Mouse (Mus musculus): ENCODE data around the gene Ly6g5b. TPM values are rescaled to one million over a fixed set of nuclear protein-coding genes. Genes with fewer than 3 reads are reported as not detected.
A peak's percentile ranks its signal among the peaks of the same experiment; 100 is the strongest.

The Ly6g5b gene
- polyA plus RNA-seq, 1 experiment: 3.1 TPM

DNA sequence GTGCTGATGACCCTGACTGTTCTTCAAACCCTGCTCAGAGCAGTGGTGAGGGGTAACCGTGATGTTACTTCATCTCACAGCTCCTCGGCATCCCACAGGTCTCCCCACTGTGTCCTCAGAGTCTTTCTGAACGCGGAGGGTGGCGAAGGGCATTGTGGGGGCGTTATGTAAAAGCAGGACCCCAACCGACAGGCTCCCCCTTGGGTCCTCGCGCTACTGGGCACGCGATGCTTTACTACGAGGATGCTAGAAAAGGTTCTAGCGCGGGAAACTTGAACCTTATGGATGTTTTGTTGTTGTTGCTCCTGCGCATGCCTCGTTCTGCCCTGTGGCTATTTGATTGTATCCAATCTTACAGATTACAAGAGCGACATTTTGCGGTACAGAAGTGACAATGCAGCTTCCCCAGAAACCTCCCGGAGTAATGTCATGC, 6.7 kb upstream of the Ly6g5b start, which contains the start of gene Csnk2b:
Gene Csnk2b, minus strand, starts transcription at position 183 of the 433 bp plus-strand sequence.
- no peak for TF ChIP-seq POLR2A (IDR thresholded peaks at IDR 0.05; ENCODE audit: control insufficient read depth, low read depth, low read length)
- TF ChIP-seq CTCF (IDR thresholded peaks at IDR 0.05; ENCODE audit: control insufficient read depth, insufficient read depth, insufficient replicate concordance, low read depth, low read length): no peak
- Histone ChIP-seq H3K36me3 (ENCODE audit: control insufficient read depth, insufficient read depth, low read length) (no peaks in the 10 kb centered on the region; the same call in none of the 2 replicates), H3K27me3 (ENCODE audit: control insufficient read depth, insufficient read depth, low read length) (no peaks in the 10 kb centered on the region)

DNA sequence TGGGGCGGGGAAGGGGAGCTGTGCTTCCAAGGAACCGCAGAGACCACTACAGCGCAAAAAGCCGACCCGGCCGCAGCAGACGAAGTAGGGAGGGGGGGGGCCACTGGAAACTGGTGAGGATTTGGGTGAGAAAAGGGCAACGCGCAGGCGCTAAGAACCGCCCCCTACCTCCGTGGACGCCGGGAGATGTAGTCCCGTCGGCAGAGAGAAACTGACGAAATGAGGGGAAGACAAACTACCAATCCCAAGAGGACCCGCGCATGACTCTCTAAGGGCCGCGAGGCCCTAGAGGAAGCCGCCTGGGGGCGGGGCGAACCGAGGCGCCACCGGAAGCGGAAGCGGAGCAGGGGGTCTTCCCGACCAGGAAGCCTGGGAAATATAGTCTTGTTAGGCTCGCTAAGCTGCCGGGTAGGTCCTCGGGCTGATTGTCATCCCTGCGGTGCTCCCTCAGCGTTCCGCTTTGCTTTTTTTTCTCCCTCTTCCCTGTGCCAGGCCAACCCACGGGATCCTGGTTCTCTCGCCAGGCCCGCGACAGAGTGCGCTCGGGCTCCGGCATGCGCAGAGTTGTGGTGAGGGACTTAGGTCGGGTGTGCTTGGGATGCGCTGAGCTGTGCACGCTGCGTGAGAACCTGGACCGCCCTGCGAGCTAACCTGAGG, 6.0 kb upstream of the Ly6g5b start, which contains the start of gene Gpank1:
Gene Gpank1, plus strand, starts transcription at position 313 of the 657 bp plus-strand sequence.
- H3K27ac ChIP-seq (ENCODE audit: control insufficient read depth, insufficient read depth, low read depth, low read length): peak within 1 kb of the TSS; percentile 97
- peaks cover 13% of the 10 kb centered on the region for H3K4me1 ChIP-seq (ENCODE audit: control insufficient read depth, insufficient read depth, low read length)
- H3K36me3 ChIP-seq (ENCODE audit: control insufficient read depth, insufficient read depth, low read length): no peaks in the 10 kb centered on the region; the same call in none of the 2 replicates
- TF ChIP-seq POLR2A (IDR thresholded peaks at IDR 0.05; ENCODE audit: control insufficient read depth, low read depth, low read length): peak; percentile 76
- no peak; the same call in 1 of the 2 replicates for TF ChIP-seq CTCF (IDR thresholded peaks at IDR 0.05; ENCODE audit: control insufficient read depth, insufficient read depth, insufficient replicate concordance, low read depth, low read length)
- peak within 1 kb of the TSS; percentile 96 for H3K4me3 ChIP-seq (ENCODE audit: control insufficient read depth, low read depth, low read length)
- no peaks in the 10 kb centered on the region for H3K27me3 ChIP-seq (ENCODE audit: control insufficient read depth, insufficient read depth, low read length)

More for the DNA sequence above, 6.7 kb upstream of the Ly6g5b start, which contains the start of gene Csnk2b:
- Histone ChIP-seq H3K27ac (ENCODE audit: control insufficient read depth, insufficient read depth, low read depth, low read length) (peak within 1 kb of the TSS; percentile 97), H3K4me3 (ENCODE audit: control insufficient read depth, low read depth, low read length) (peak within 1 kb of the TSS; percentile 96), H3K4me1 (ENCODE audit: control insufficient read depth, insufficient read depth, low read length) (peaks cover 19% of the 10 kb centered on the region)

DNA sequence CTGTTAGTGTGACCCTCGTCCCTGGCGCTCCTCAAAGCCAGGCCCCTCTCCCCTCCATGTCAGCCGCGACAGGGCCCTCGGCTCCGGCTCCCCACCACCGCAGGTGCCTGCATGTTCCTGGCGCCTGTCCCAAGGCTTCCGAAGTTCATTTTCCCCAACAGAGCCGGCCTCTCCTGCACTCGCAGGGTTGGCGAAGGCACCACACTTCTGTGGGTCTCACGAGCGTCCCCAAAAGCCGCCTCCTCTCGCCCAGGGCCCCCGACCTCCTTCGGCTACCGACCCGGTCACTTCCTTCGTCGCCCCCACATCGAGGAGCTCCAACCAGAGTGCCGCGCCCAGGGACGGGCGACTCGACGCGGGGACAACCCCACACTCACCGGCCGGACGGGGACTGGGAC, 5.5 kb upstream of the Ly6g5b start:
- H3K36me3 ChIP-seq (ENCODE audit: control insufficient read depth, insufficient read depth, low read length): no peaks in the 10 kb centered on the region; the same call in none of the 2 replicates
- no peak for TF ChIP-seq POLR2A (IDR thresholded peaks at IDR 0.05; ENCODE audit: control insufficient read depth, low read depth, low read length)
- no peak for TF ChIP-seq CTCF (IDR thresholded peaks at IDR 0.05; ENCODE audit: control insufficient read depth, insufficient read depth, insufficient replicate concordance, low read depth, low read length)
- peak overlapping the region; percentile 96 for H3K4me3 ChIP-seq (ENCODE audit: control insufficient read depth, low read depth, low read length)
- H3K27me3 ChIP-seq (ENCODE audit: control insufficient read depth, insufficient read depth, low read length): no peaks in the 10 kb centered on the region
- peak overlapping the region; percentile 79 for H3K27ac ChIP-seq (ENCODE audit: control insufficient read depth, insufficient read depth, low read depth, low read length)
- peaks cover 9% of the 10 kb centered on the region for H3K4me1 ChIP-seq (ENCODE audit: control insufficient read depth, insufficient read depth, low read length)

GRCm38 (mm10) chr17:35111774-35112173, 3.5 kb downstream of the Ly6g5b start:
- Histone ChIP-seq H3K4me1 (ENCODE audit: control insufficient read depth, insufficient read depth, low read length) (peaks cover 5% of the 10 kb centered on the region), H3K27ac (ENCODE audit: control insufficient read depth, insufficient read depth, low read depth, low read length) (no peak overlapping the region), H3K36me3 (ENCODE audit: control insufficient read depth, insufficient read depth, low read length) (no peaks in the 10 kb centered on the region), H3K4me3 (ENCODE audit: control insufficient read depth, low read depth, low read length) (no peak overlapping the region), H3K27me3 (ENCODE audit: control insufficient read depth, insufficient read depth, low read length) (no peaks in the 10 kb centered on the region)
- no peak for TF ChIP-seq POLR2A (IDR thresholded peaks at IDR 0.05; ENCODE audit: control insufficient read depth, low read depth, low read length)

- Histone ChIP-seq H3K4me3 (ENCODE audit: control insufficient read depth, low read depth, low read length) (no peak within 1 kb of the TSS), H3K27me3 (ENCODE audit: control insufficient read depth, insufficient read depth, low read length) (no peaks in the 10 kb centered on the region), H3K36me3 (ENCODE audit: control insufficient read depth, insufficient read depth, low read length) (no peaks in the 10 kb centered on the region), H3K4me1 (ENCODE audit: control insufficient read depth, insufficient read depth, low read length) (peaks cover 5% of the 10 kb centered on the region), H3K27ac (ENCODE audit: control insufficient read depth, insufficient read depth, low read depth, low read length) (no peak within 1 kb of the TSS)
- no peak for TF ChIP-seq CTCF (IDR thresholded peaks at IDR 0.05; ENCODE audit: control insufficient read depth, insufficient read depth, insufficient replicate concordance, low read depth, low read length)
- TF ChIP-seq POLR2A (IDR thresholded peaks at IDR 0.05; ENCODE audit: control insufficient read depth, low read depth, low read length): no peak
Observed at GRCm38 (mm10) chr17:35108097-35108496, 7.1 kb downstream of the Ly6g5b start, which contains the start of gene Ly6g5c. Ly6g5c (plus strand) TSS chr17:35108279.

DNA sequence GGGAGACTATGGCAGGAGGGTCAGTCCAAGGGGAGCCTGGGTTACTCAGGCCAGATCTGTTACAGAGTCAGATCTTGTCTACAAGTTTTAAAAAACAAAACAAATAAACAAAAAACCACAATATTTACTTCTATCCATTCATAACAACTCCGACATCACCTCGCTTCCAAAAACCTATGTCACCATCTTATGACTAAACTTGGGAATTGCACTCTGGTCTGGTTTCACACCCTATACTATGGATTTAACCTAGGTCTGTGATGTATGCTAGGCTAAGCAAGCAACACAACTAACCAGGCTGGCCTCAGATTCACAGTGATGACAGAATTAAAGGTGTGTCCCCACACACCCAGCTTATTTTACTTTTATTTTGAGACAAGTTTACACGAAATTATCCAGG, 8.7 kb downstream of the Ly6g5b start:
- Histone ChIP-seq H3K4me3 (ENCODE audit: control insufficient read depth, low read depth, low read length) (no peak overlapping the region), H3K27ac (ENCODE audit: control insufficient read depth, insufficient read depth, low read depth, low read length) (no peak overlapping the region), H3K27me3 (ENCODE audit: control insufficient read depth, insufficient read depth, low read length) (no peaks in the 10 kb centered on the region), H3K36me3 (ENCODE audit: control insufficient read depth, insufficient read depth, low read length) (no peaks in the 10 kb centered on the region; the same call in 1 of the 2 replicates), H3K4me1 (ENCODE audit: control insufficient read depth, insufficient read depth, low read length) (peaks cover 5% of the 10 kb centered on the region)
- no peak for TF ChIP-seq POLR2A (IDR thresholded peaks at IDR 0.05; ENCODE audit: control insufficient read depth, low read depth, low read length)
- TF ChIP-seq CTCF (IDR thresholded peaks at IDR 0.05; ENCODE audit: control insufficient read depth, insufficient read depth, insufficient replicate concordance, low read depth, low read length): no peak

DNA sequence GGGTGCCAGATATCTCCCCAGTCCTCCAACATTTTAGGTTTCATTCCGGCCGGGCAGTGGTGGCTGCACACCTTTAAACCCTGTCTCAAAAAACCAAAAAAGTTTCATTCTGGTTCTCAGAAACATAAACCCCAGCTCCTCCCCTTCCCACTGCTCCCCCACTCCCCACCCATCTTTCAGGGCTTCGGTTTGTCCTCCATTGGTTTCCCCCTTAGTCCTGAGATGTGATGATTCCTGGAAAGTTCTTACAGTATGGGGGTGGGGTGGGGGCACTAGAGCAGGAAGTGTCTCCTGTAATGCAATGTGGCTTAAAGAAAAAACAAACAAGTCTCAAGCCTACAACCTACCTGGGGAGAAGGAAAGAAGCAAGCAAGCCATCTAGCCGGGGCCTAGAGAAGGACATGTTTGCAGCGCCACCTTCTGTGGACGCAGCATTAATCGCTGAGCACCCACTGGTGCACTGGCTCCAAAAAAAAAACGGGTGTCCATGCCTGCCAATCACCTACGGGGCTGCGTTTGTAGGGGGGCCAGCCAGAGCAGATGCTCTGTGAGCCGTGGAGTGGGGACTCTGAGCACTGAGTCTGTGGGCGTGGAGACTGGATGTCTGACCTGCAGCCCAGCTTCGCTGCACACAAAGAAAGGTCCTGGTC, 9.4 kb downstream of the Ly6g5b start:
- Histone ChIP-seq H3K36me3 (ENCODE audit: control insufficient read depth, insufficient read depth, low read length) (no peaks in the 10 kb centered on the region; the same call in 1 of the 2 replicates), H3K27ac (ENCODE audit: control insufficient read depth, insufficient read depth, low read depth, low read length) (no peak overlapping the region), H3K4me3 (ENCODE audit: control insufficient read depth, low read depth, low read length) (no peak overlapping the region), H3K27me3 (ENCODE audit: control insufficient read depth, insufficient read depth, low read length) (no peaks in the 10 kb centered on the region), H3K4me1 (ENCODE audit: control insufficient read depth, insufficient read depth, low read length) (peaks cover 5% of the 10 kb centered on the region)
- TF ChIP-seq POLR2A (IDR thresholded peaks at IDR 0.05; ENCODE audit: control insufficient read depth, low read depth, low read length) (no peak), CTCF (IDR thresholded peaks at IDR 0.05; ENCODE audit: control insufficient read depth, insufficient read depth, insufficient replicate concordance, low read depth, low read length) (peak; percentile 35; the same call in 1 of the 2 replicates)
